Mouse (Mus musculus): ENCODE data around the gene Wipf3.

GRCm38 (mm10) chr6:54471866-54472265 lies 42.5 kb downstream of the Wipf3 start:
- TF ChIP-seq CTCF (IDR thresholded peaks at IDR 0.05) (no peak), EP300 (IDR thresholded peaks at IDR 0.05) (0 out of 2 replicates have a peak, but pooled peaks have one; percentile 33)

Measured in lung, postnatal 0 days (tissue).